Mouse (Mus musculus) ovary, postnatal 10 days (tissue): Measurements from ENCODE around the gene Hoxb4.

Experiments
- DNase-seq: peaks from one replicate; pipeline ENCODE4 v3.0.0; 2022; ENCODE audit warnings: low spot score

The Hoxb4 gene

DNA sequence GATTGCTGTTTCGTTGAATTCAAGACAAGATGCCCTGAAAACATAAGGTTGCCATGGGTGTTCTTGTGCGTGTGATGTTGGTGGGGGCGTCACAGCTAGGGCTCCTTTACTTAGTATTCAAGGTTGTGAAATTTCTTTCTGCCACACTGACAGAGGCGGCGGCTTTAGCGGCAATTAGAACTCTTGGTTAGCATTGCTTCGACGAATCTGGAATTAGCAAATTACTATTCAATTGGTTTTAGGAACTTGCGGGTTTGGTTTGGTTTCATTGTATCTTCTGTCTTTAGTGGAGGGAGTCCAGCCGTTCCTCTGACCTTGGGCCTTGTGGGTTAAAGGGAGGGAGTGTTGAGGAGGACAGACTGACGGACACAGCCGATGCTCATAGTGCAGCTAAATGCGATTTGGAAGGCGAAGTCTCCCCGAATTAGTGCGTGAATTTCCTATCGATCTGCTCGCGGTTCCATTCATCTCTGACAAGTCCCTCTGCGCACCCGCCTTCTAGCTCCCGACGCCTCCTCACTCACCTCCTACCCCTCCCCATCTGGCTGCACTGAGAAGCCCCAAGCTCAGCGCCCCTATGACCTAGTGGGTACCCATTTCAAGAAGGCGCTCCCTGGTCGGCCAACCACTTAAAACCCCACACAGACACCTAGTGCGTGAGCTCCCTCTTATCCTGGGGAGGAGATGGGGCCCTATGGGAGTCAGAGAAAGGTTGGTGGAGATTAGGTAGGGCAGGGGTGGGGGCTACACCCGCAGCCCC lies at the start of gene Hoxb4:
Hoxb4 (plus strand) TSS at position 660 of the 760 bp plus-strand sequence.
- DNase-seq, result no peak

DNA sequence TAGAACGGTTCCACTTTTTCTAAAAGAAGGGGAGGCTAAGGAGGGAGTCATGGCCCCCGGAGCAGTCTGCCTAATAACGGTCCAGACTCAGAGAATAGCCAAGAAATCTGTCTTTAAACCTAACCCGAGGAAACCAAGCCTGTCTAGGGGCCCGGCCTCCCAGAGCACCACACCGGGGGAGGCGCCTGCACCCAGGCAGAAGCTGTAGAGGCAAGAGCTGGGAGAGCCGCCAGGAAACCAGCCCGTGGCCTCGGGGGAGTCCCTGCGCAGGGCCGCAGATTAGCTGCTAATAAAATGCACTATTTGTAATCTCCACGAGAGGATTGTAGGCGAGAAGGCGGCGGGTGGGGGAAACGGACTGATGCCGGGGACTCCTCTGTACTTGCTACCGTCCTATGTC lies 48.2 kb upstream of the Hoxb4 start:
- DNase-seq, result no peak

DNA sequence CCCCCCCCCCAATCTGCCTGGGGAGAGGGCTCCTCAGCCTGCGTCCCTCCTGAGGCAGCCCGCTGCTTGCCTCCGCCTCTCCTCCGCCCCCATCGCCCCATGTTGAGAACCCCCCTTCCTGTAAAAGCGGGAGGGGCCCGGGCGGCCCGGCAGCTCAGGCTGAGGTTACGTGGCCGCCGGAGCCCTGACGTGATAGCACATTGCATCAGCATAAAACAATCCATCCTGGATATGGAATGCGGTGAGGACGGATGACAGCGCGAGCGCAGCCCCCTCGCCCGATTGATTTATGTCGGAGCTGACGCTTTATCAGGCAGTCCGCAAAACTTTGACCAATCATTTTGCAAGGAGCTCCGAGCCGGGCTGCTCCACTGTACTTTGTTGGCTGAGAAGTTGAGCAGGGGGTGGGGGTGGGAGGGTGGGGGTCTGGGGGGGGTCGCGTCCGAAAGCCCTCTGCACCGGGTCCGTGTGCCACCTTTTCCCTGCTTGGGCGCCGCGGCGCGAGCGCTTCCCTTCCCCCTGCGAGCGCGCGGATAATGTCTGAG lies 47.0 kb upstream of the Hoxb4 start, which contains the start of gene Hoxb9:
Hoxb9 (plus strand) TSS at position 462 of the 545 bp plus-strand sequence.
- no peak for DNase-seq

DNA sequence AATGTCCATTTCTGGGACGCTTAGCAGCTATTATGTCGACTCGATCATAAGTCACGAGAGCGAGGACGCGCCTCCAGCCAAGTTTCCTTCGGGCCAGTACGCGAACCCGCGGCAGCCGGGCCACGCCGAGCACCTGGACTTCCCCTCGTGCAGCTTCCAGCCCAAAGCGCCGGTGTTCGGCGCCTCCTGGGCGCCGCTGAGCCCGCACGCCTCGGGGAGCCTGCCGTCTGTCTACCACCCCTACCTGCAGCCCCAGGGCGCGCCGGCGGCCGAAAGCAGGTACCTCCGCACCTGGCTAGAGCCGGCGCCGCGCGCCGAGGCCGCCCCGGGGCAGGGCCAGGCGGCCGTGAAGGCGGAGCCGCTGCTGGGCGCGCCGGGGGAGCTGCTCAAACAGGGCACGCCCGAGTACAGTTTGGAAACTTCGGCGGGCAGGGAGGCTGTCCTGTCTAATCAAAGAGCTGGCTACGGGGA lies 46.5 kb upstream of the Hoxb4 start:
- DNase-seq, result no peak

DNA sequence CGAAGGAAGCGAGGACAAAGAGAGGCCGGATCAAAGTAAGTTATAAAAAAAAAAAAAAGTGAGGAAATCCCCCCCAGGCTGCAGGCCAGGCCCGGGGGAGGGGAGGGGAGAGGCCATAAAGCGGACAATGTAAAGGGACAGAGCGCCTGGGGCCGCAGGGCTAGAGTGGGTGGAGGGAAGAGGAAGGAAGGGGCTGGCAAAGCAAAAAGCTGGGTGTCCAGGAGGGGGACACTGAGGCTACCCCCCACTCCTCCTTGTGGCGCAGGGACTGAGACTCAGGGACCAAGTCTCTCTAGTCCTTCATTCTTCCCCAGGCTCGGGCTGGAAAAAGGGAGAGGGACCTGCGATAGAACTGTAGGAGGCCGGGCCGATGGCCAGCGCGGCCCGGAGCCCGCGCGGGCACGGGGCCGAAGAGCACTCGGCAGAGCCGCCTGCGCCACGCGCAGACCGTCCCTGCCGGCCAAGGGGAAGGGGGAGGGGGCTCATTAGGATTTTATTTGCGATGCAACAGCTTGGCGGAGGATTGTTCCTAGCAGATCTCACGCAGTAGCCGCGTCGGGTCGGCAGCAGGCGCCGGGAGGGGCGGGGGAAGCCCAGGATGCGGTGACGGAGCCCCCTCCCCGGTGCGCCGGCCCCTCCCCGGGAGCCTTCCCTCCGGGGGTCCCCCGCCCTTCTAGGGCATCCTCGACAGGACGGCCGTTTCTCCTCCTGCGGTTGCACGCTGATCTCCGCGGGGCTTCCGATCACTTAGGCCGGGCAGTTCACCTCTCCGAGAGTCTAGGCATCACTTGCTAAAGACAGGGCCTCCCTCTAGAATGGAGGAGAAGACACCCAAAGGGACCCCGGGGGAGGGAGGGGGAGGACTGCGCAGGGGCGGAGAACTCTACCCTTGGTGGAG lies 45.8 kb upstream of the Hoxb4 start:
- no peak for DNase-seq

DNA sequence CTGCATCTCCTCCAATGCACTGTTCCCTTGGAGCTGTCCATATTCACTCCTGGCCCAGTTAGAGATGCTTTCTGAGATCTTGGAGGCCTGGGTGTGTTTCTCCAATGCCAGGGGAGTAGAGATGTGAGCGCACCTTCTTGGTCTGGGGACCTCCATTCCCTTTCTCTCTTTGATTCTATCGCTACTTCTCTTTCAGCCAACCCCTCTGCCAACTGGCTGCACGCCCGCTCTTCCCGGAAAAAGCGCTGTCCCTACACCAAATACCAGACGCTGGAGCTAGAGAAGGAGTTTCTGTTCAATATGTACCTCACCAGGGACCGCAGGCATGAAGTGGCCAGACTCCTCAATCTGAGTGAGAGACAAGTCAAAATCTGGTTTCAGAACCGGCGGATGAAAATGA lies 43.6 kb upstream of the Hoxb4 start:
- no peak for DNase-seq

DNA sequence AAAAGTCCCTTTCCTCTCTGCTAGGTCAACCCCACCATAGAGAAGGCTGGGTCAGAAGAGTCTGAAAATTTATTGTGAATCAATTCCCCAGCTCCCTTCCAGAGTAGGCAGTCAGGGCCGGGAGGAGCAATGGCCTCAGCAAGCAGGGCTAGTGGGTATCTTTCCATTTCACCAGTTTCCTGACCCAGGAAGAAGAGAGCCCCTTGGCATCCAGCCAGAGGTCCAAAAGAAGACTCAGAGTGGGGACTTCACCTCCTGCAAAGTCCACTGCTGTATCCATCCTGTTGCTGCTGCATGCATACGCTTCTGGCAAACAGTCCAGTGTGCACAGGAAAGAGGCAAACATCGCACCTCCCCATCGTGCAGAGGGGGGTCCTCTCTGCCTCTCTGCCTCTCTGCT lies 42.2 kb upstream of the Hoxb4 start:
- no peak for DNase-seq

DNA sequence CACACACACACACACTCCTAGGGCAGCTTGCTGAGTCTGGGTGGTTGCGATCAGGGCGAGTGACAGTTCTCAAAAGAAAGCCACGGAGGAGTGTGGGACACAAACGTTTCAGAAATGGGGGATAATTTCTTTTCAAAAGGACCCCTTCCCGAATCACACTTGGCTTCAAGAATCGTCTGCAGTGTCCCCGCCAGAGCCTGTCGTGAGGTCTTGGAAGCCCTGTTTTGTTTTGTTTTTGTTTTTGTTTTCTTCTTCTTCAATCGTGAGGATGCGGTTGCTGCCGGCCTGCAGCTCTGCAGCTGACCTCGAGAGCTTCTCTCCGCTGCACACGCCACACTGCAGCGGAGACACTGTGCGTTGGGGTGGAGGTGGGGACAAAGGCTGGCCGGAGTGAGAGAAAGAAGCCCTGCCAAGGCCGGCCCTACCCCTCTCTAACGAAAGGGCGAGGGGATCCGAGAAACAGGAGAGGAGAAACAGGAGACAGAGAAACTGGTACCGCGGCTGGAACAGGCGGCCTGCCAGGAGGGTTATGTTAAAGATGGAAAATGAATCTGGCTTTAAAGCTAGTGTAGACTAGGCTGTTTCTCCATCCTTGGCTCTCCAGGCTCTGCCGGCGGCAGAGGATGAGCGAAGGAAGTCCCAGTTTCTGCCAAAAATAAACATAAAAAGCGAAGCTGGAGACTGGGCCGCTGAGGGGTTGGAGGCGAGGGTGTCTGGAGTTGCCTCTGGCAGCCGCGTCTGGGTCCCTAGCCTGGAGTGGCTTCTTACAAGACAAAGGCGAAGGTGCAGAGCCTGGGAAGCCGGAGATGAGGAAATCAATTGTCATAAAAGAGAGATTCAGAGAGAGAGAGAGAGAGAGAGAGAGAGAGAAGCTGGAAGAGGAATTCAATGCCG lies 40.7 kb upstream of the Hoxb4 start:
- no peak for DNase-seq

DNA sequence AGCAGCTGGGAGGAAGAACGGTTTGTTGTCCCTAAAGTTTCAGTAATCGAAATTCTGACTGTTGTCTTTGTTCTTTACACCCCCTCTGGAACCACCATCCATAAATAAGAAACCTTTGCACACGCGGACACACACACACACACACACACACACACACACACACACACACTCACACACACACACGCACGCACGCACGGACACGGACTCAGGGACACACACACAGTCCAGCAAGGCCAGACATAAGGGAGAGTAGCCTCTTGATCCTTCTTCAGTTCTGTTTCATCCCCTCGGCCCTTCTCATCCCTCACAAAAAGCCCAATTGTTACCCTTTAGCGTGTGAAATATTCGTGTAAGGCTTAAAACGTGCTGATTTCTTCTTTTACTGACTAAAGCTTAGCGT lies 39.7 kb upstream of the Hoxb4 start:
- no peak for DNase-seq

DNA sequence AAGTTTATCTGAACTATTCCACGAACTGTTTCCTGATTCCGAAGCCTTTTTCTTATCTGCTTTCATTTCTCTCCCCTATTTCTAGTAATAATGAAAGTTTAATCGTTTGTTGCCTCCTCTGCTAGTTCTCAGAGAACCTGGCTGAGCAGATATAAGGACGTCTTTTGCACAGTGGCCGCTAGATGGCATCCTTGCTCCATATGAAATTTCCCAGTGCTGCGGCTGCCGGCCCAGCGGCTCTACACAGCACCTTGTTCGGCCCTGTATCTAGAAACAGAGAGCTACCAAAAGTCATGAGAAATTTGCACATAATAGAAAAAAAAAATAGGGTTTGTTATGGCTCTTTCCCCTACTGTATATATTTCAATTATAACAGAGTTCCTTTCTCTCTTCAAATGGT lies 39.3 kb upstream of the Hoxb4 start:
- no peak for DNase-seq

DNA sequence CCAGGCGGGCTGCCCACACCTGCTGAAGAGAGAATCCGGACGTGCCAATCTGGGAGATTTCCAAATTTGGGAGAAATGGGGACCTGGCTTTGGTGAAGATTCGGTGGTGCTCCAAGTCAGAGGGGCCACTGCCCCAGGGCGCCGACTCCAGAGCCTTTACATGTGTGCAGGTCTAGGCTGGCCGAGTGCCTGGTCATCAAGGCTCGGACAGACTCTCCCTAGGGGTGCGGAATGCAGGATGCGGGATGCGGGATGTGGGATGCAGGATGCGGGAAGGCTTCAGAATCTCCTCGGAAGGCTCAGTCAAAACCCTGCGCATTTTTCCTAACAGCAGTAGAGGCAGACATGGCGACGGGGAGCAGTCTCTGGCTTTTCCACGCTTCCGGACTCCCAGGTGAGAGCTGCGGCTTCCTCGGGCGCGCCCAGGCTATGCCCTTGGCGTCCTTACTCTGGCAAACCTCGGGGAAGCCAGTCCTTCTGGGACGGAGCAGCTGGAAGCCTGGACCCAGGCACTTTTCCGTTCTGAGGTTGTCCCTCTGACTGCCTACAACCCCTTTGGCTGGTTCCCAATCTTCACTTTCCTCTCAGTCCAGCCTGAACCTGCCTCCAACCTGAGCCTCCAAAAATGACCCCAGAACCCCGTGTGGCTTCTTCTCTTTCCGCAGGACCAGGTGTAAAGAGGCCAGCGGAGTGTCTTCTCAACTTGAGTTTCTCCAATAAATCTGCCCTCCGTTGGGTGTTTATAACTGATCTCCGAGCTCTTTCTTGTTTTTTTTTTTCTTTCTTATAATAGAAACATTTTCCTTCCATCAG lies 38.4 kb upstream of the Hoxb4 start:
- no peak for DNase-seq

DNA sequence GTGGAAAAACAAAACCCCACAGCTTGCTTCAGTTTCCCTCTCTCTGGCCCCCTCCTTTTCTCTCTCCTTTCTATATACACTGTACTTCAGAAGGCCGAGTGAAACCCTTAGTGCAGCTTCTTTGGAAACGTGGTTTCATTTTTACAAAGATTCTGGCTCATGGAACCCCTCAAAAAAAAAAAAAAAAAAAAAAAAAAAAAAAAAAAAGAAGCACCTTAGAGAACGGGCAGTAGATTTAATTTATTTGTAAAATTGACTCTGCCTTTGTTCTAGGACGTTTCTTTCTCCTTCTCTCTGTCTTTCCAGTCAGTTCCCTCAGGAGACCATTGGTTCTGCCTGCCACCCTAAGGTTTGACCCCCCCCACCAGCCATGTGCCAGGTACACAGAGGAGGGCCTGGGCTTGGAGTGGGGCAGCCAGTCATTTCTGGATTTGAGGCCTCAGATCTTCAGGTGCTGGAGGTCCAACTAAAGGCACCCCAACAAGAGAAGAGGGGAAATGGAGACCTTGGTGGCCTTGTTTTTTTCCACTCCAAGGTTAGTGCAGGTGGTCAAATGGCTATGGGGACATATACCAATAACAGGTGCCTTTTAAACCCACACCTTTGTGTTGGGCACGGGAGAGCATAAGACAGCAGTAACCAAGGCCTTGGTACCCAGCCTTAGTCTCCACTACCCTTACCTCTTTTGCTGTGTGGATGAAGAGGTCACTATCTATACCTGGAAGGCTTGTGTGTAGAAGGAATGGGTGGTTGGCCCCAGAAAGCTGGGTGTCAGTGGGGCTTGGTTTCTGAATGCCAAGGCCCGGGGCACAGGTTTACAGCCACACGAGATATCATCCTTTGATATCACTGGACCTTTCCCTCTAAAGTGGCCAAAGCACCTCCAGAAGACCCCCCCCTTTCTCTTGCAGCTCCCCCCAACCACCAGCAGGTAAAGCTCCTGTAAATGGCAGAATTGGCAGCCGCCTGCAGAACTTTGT lies 37.4 kb upstream of the Hoxb4 start:
- DNase-seq, result no peak

DNA sequence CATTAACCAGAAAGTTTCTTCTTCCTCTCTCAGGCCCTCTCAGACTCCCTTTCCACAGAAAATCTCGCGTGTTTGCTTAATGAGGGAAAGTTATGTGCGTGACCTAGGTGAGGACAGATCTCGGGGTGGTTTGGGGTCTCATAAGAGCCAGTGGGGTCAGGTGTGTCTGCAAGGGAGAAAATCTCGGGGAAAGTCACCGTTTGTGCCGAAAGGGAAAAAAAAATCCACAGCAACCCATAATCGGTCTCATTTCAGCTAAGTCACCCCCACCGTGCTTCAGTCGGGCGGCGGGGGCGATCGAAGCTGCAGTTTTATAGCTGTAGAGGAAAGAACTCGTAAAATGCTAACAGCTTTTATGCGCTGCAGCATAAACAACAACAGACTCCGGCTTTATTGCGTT lies 36.7 kb upstream of the Hoxb4 start:
- DNase-seq, result no peak

DNA sequence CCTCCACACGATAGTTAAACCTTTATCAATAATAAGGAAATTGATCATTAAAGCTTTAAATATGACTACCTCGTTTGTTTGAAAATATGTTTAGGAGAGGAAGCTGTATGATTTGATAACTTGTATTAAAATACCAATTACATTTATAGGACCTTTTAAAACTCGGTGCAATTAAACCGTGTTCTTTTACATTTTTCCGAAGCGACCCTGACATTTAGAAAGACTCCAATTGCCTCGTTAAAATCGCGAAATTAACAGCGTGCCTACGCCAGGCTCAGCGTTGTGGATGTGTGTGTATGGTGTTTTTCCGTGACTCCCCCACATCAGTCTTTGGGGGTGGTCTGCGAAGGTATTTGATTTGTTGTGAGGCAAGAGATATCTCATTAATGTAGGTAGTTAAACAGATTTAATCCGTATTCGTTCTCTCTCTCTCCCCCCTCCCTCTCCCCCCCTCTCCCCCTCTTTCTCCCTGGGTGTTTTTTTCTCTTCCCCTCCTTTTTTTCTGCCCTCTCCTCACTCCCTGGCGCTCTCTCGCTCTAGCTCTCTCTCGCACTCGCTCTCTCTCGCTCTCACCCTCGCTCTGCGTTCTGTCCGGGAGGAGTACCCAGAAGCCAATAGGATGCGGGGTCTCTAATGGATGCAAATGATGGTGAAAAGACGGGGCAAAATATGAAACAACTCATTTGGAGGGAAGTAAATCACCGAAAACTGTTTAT lies 36.1 kb upstream of the Hoxb4 start, which contains the start of gene Hoxb8:
Hoxb8 (plus strand) TSS at position 51 of the 716 bp plus-strand sequence.
- DNase-seq, result no peak

DNA sequence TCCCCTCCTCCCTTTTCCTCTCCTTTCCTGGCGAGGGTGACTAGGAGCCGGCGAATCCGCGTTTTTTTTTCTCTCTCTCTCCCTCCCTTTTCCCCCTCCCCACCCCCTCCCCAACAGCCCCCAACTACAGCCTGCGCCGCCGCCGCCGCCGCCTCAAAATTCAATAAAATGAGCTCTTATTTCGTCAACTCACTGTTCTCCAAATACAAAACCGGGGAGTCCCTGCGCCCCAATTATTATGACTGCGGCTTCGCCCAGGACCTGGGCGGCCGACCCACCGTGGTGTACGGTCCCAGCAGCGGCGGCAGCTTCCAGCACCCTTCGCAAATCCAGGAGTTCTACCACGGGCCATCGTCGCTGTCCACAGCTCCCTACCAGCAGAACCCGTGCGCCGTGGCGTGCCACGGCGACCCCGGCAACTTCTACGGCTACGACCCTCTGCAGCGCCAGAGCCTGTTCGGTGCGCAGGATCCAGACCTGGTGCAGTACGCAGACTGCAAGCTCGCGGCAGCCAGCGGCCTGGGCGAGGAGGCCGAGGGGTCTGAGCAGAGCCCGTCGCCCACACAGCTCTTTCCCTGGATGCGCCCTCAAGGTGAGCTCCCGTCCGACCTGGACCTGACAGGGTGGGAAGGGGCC lies 35.2 kb upstream of the Hoxb4 start:
- DNase-seq, result no peak

DNA sequence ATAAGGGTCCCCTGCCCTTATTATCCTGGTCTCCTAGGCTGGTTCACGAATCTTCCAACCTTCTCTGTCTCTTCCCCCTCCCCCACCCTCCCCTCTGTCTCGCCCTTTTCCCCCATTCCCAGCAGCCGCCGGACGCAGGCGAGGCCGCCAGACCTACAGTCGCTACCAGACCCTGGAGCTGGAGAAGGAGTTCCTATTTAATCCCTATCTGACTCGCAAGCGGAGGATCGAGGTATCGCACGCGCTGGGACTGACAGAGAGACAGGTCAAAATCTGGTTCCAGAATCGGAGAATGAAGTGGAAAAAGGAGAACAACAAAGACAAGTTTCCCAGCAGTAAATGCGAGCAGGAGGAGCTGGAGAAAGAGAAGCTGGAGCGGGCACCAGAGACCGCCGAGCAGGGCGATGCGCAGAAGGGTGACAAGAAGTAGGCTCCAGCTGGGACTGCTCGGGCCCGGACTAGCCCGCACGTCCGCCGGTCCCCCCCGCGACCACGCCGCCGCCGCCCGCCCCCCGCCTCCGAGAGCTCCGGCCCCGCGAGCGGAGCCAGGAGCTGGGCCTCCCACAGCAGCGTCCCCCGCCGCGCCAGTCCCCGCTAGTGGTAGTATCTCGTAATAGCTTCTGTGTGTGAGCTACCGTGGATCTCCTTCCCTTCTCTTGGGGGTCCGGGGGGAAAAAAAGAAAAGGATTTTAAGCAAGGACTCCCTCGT lies 33.9 kb upstream of the Hoxb4 start:
- no peak for DNase-seq
